7 mouse cellular contexts compared by ENCODE assay signal in the genomic region with DNA sequence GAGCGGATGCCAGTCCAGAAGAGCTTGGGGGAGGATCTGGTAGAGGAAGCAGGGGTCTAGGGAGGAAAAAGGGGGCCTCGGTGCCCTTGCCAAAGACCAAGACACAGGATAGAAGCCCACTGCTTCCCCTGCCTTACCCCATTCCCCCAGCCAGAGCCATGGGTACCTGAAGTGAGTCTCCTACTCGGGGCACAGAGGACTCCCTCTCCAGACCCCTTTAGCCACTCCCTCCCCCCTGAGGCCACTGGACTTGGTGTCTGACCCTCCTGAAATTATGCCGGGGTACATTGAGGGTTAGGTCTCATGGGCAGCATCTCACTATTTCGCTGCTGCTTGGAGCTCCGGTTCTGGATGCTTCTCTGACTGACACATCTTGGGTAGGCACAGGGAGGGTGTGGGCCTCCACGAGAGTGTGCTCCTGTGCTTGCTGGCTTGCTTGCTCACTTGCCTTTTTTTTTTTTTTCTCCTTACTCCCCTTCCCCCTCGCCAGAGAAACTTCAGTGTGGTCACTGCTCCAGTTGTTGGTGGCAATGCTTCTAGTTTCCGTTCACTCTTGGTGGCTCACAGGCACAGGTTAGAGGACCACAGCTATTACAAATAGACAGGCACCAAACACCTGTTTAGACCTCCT. TPM values are rescaled to one million over a fixed set of nuclear protein-coding genes. Genes with fewer than 3 reads are reported as not detected.
DNase-seq lines count a peak whose midpoint lies in the region; ATAC-seq and TF ChIP-seq lines count a peak whose summit lies in the region.
"Not testable (repeated sequence)": the region's sequence is repeated elsewhere in the genome, so short reads cannot be mapped to it uniquely, and the experiment has no call there.

No protein-coding gene starts in this region.

- not testable (repeated sequence) for H3K9ac ChIP-seq in heart, embryonic 11.5 days (ENCODE audit: low read depth, low read length); limb, embryonic 11.5 days (ENCODE audit: low read length); midbrain, embryonic 12.5 days (replicated peaks)

- H3K4me2 ChIP-seq in heart, embryonic 11.5 days: peak overlapping the region; percentile 44
- H3K4me2 ChIP-seq in limb, embryonic 11.5 days (ENCODE audit: low read depth, severe bottlenecking): not testable (repeated sequence)
- H3K4me2 ChIP-seq in midbrain, embryonic 12.5 days (replicated peaks): peak overlapping the region; percentile 46

- 68% methylated on average over 6 of the region's 9 CpGs for WGBS in heart, embryonic 11.5 days (ENCODE audit: insufficient replicate concordance)
- 73% methylated on average over 7 of the region's 9 CpGs for WGBS in kidney, adult 2 months
- WGBS in limb, embryonic 11.5 days: 74% methylated on average over 6 of the region's 9 CpGs
- WGBS in midbrain, embryonic 12.5 days: 80% methylated on average over 7 of the region's 9 CpGs

- H3K9me3 ChIP-seq in heart, embryonic 11.5 days (replicated peaks; ENCODE audit: control insufficient read depth, low read length); limb, embryonic 11.5 days (ENCODE audit: control insufficient read depth, low read length); midbrain, embryonic 12.5 days: not testable (repeated sequence)

- peak; percentile 17 for ATAC-seq in erythroblast, adult 5-6 weeks (replicated peaks; ENCODE audit: low FRiP score, poor library complexity, severe bottlenecking)
- peak; percentile 73 for ATAC-seq in heart, embryonic 11.5 days (replicated peaks; ENCODE audit: insufficient number of reproducible peaks, low FRiP score, low TSS enrichment)
- peak; percentile 75 for ATAC-seq in limb, embryonic 11.5 days (ENCODE audit: insufficient number of reproducible peaks, low FRiP score, low TSS enrichment, low read depth)
- peak; percentile 67 for ATAC-seq in midbrain, embryonic 12.5 days (ENCODE audit: low FRiP score, low read depth)

- H3K27ac ChIP-seq in heart, embryonic 11.5 days (ENCODE audit: low read depth, low read length); kidney, adult 2 months (ENCODE audit: insufficient read depth, low read depth, low read length); limb, embryonic 11.5 days (replicated peaks; ENCODE audit: low read depth, low read length); midbrain, embryonic 12.5 days (replicated peaks): not testable (repeated sequence)

- not testable (repeated sequence) for H3K27me3 ChIP-seq in heart, embryonic 11.5 days (ENCODE audit: control insufficient read depth, insufficient read depth, low read length); kidney, adult 2 months (replicated peaks; ENCODE audit: control insufficient read depth, insufficient read depth, low read length); limb, embryonic 11.5 days (ENCODE audit: control insufficient read depth, insufficient read depth, low read length); midbrain, embryonic 12.5 days

- TF ChIP-seq CTCF in kidney, adult 2 months (conservative IDR thresholded peaks at IDR 0.05; ENCODE audit: insufficient read depth, insufficient read length, low read depth, low read length): not testable (repeated sequence)

- H3K4me3 ChIP-seq in heart, embryonic 11.5 days (ENCODE audit: low read depth, low read length); kidney, adult 2 months (ENCODE audit: insufficient read depth, low read depth, low read length); limb, embryonic 11.5 days (ENCODE audit: low read depth, low read length); midbrain, embryonic 12.5 days: not testable (repeated sequence)

- H3K36me3 ChIP-seq in heart, embryonic 11.5 days (ENCODE audit: control insufficient read depth, insufficient read depth, low read length); kidney, adult 2 months (ENCODE audit: control insufficient read depth, insufficient read depth, low read length); limb, embryonic 11.5 days (ENCODE audit: control insufficient read depth, insufficient read depth, low read length); midbrain, embryonic 12.5 days: not testable (repeated sequence)

- not testable (repeated sequence) for H3K4me1 ChIP-seq in heart, embryonic 11.5 days (ENCODE audit: control insufficient read depth, insufficient read depth, low read length); kidney, adult 2 months (ENCODE audit: control insufficient read depth, insufficient read depth, low read length); limb, embryonic 11.5 days (ENCODE audit: control insufficient read depth, insufficient read depth, low read length); midbrain, embryonic 12.5 days

- not testable (repeated sequence) for TF ChIP-seq POLR2A in kidney, adult 2 months (IDR thresholded peaks at IDR 0.05; ENCODE audit: low read depth, low read length)

- DNase-seq in adrenal gland, postnatal 14 days: peak; percentile 40
- DNase-seq in kidney, adult 2 months: peak; percentile 45
- peak; percentile 55 for DNase-seq in limb, embryonic 11.5 days (ENCODE audit: low spot score)
- peak; percentile 51 for DNase-seq in skeletal muscle tissue, adult 2 months (ENCODE audit: low read depth, low spot score)

RNA-seq across cellular contexts. Expression of a gene that starts 32.5 kb away (rescaled TPM):
- total RNA-seq in adrenal gland, postnatal 14 days (2021): 40.4 and 44.0 TPM in 2 replicates
- total RNA-seq in erythroblast, adult 5-6 weeks (2015; ENCODE audit: low replicate concordance): 19.4 and 27.1 TPM in 2 replicates
- total RNA-seq in erythroblast, adult 5-6 weeks (2017; ENCODE audit: low replicate concordance): 44.2 and 45.1 TPM in 2 replicates
- 19.1 and 20.6 TPM in 2 replicates for polyA plus RNA-seq in heart, embryonic 11.5 days (2014; fragmentation: Nextera tagmentation; extraction: Ambion mirVana)
- 21.9 and 22.6 TPM in 2 replicates for polyA plus RNA-seq in kidney, adult 2 months (2012; rRNA removed)
- 28.7 and 32.7 TPM in 2 replicates for polyA plus RNA-seq in limb, embryonic 11.5 days (2014; fragmentation: Nextera tagmentation; extraction: Ambion mirVana)
- 28.0 and 30.5 TPM in 2 replicates for polyA plus RNA-seq in midbrain, embryonic 12.5 days (2016; fragmentation: Nextera tagmentation; extraction: Ambion mirVana)

Comparison
In these comparisons a context has a peak if more than half of its experiments do, and no peak if none do; other contexts are left out.
1. ATAC-seq: peak in every context shown above with its lines; median percentile 75 in limb, embryonic 11.5 days; 73 in heart, embryonic 11.5 days; 67 in midbrain, embryonic 12.5 days; 17 in erythroblast, adult 5-6 weeks.